In the genomic region with DNA sequence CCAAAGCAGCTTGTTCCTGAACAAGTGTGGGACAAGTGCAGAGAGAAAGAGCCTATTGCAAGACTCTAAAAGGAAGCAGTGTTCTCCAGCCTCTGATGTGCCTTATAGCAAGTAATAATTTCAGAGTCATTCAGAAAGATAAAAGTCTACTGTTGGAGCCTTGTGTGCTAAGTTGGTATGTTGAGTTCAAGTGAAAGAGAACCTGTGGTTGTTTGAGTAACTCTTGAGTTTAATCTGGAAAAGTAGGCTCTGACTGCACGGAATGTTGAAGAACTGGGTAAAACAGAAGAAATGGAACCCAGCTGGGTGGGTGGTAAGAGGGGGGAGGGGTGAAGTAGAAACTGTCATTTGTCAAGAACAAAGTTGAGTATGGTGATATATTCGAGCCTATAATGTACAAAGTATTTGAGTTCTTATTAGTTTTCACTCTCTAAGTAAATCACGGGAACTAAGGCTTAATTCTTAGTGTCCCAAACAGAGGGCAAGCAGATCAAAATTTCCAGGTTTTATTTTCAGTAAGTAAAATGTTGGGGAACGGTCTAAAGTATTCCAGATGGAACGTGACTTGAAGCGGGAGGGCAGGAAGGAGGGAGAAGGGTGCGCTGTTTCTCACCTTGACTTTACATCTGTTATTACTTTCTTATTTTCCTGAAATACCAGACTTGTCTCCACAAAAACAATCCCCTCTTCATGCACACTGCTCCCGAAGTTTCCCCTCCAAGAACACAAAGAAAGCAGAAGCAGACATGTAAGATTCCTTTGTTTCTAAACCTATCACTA, we compare ENCODE assay signal across 20 mouse cellular contexts.
DNase-seq lines count a peak whose midpoint lies in the region; ATAC-seq and TF ChIP-seq lines count a peak whose summit lies in the region.
"Had no signal": no experiment of that assay in that cellular context is flagged by ENCODE, and none has a peak within 500 bp of the region (broad histone marks: within the 10 kb centered on the region; RNA-seq: fewer than 3 reads in every experiment).

No protein-coding gene starts in this region.

- TF ChIP-seq EP300 in lung, postnatal 0 days (IDR thresholded peaks at IDR 0.05), result peak; percentile 82

- TF ChIP-seq CTCF in lung, postnatal 0 days (IDR thresholded peaks at IDR 0.05), result no peak

- peak overlapping the region; percentile 25; the same call in 1 of the 2 replicates for H3K27ac ChIP-seq in forebrain, embryonic 10.5 days
- no peak overlapping the region for H3K27ac ChIP-seq in forebrain, embryonic 12.5 days
- H3K27ac ChIP-seq in lung, postnatal 0 days (ENCODE audit: low read length), result peak overlapping the region; percentile 48; the same call in 1 of the 2 replicates
- H3K27ac ChIP-seq in limb, embryonic 13.5 days, result peak overlapping the region; percentile 48
- H3K27ac ChIP-seq: hindbrain, embryonic 12.5 days; kidney, postnatal 0 days; liver, embryonic 14.5 days; midbrain, embryonic 12.5 days; neural tube, embryonic 12.5 days had no signal

- no peaks in the 10 kb centered on the region for H3K9me3 ChIP-seq in forebrain, embryonic 10.5 days
- no peaks in the 10 kb centered on the region for H3K9me3 ChIP-seq in forebrain, embryonic 12.5 days
- no peaks in the 10 kb centered on the region for H3K9me3 ChIP-seq in lung, postnatal 0 days (ENCODE audit: low read length)
- H3K9me3 ChIP-seq in limb, embryonic 13.5 days, result no peaks in the 10 kb centered on the region
- H3K9me3 ChIP-seq: hindbrain, embryonic 12.5 days; megakaryocyte, embryonic 14.5 days; midbrain, embryonic 12.5 days; neural tube, embryonic 12.5 days had no signal

- intact Hi-C loops in left cerebral cortex, postnatal 25 days (cut with DNase I), result loop anchor here (5.0 kb wide), 2 partner anchors 114 to 274 kb away; no protein-coding TSS in a partner anchor

- no peaks in the 10 kb centered on the region for H3K36me3 ChIP-seq in forebrain, embryonic 10.5 days (replicated peaks)
- H3K36me3 ChIP-seq in forebrain, embryonic 12.5 days (replicated peaks), result no peaks in the 10 kb centered on the region
- H3K36me3 ChIP-seq in lung, postnatal 0 days (ENCODE audit: insufficient read depth, low read length), result no peaks in the 10 kb centered on the region
- H3K36me3 ChIP-seq in limb, embryonic 13.5 days, result no peaks in the 10 kb centered on the region
- H3K36me3 ChIP-seq: hindbrain, embryonic 12.5 days; midbrain, embryonic 12.5 days; neural tube, embryonic 12.5 days had no signal

- H3K4me3 ChIP-seq in forebrain, embryonic 10.5 days, result no peak overlapping the region
- no peak overlapping the region for H3K4me3 ChIP-seq in forebrain, embryonic 12.5 days (replicated peaks)
- H3K4me3 ChIP-seq in lung, postnatal 0 days (ENCODE audit: low read depth, low read length), result no peak overlapping the region
- no peak overlapping the region for H3K4me3 ChIP-seq in limb, embryonic 13.5 days
- H3K4me3 ChIP-seq: hindbrain, embryonic 12.5 days; megakaryocyte, embryonic 14.5 days; midbrain, embryonic 12.5 days; myocyte; neural tube, embryonic 12.5 days had no signal

- no peak overlapping the region for H3K9ac ChIP-seq in forebrain, embryonic 12.5 days
- no peak overlapping the region for H3K9ac ChIP-seq in lung, postnatal 0 days (replicated peaks; ENCODE audit: low read depth)
- H3K9ac ChIP-seq in limb, embryonic 13.5 days, result no peak overlapping the region
- H3K9ac ChIP-seq: hindbrain, embryonic 12.5 days; liver, embryonic 14.5 days; midbrain, embryonic 12.5 days; neural tube, embryonic 12.5 days had no signal

- no peak for DNase-seq in forebrain, embryonic 10.5 days (ENCODE audit: extremely low spot score, low spot score)
- DNase-seq in lung, postnatal 0 days (ENCODE audit: low spot score), result peak; percentile 79
- DNase-seq in lung, postnatal 25 days (ENCODE audit: low spot score), result no peak
- DNase-seq in left cerebral cortex, postnatal 25 days (ENCODE audit: low spot score in 2 of 2), result no peak
- DNase-seq in urinary bladder, postnatal 10 days (ENCODE audit: low spot score), result no peak
- DNase-seq: gastrocnemius, postnatal 10 days; right cerebral cortex, postnatal 4 days had no signal

- no peak for ATAC-seq in forebrain, embryonic 12.5 days (ENCODE audit: low FRiP score)
- ATAC-seq in lung, postnatal 0 days, result peak; percentile 90
- ATAC-seq in limb, embryonic 13.5 days (ENCODE audit: low FRiP score, low read depth), result no peak
- ATAC-seq: forebrain, embryonic 16.5 days; intestine, embryonic 16.5 days had no signal

- H3K27me3 ChIP-seq in forebrain, embryonic 10.5 days (ENCODE audit: poor library complexity, severe bottlenecking), result no peaks in the 10 kb centered on the region
- H3K27me3 ChIP-seq in forebrain, embryonic 12.5 days, result no peaks in the 10 kb centered on the region
- H3K27me3 ChIP-seq in lung, postnatal 0 days (replicated peaks; ENCODE audit: insufficient read depth, low read length), result no peaks in the 10 kb centered on the region; the same call in 1 of the 2 replicates
- H3K27me3 ChIP-seq in limb, embryonic 13.5 days, result no peaks in the 10 kb centered on the region
- H3K27me3 ChIP-seq: CH12.LX; hindbrain, embryonic 12.5 days; megakaryocyte, embryonic 14.5 days; midbrain, embryonic 12.5 days; neural tube, embryonic 12.5 days had no signal

- WGBS in forebrain, embryonic 10.5 days, result 68% methylated on average over 8 of the region's 8 CpGs
- WGBS in forebrain, embryonic 12.5 days, result 77% methylated on average over 8 of the region's 8 CpGs
- WGBS in lung, postnatal 0 days, result 53% methylated on average over 8 of the region's 8 CpGs
- WGBS in limb, embryonic 13.5 days, result 19% methylated on average over 8 of the region's 8 CpGs

- H3K4me2 ChIP-seq in forebrain, embryonic 12.5 days, result no peak overlapping the region
- no peak overlapping the region for H3K4me2 ChIP-seq in lung, postnatal 0 days (replicated peaks; ENCODE audit: low read depth, low read length)
- no peak overlapping the region for H3K4me2 ChIP-seq in limb, embryonic 13.5 days (replicated peaks)
- H3K4me2 ChIP-seq: heart, embryonic 11.5 days; hindbrain, embryonic 12.5 days; midbrain, embryonic 12.5 days; neural tube, embryonic 12.5 days had no signal

- 0 out of 2 replicates have a peak, but pooled peaks cover 4% of the 10 kb centered on the region for H3K4me1 ChIP-seq in forebrain, embryonic 10.5 days
- H3K4me1 ChIP-seq in forebrain, embryonic 12.5 days, result no peaks in the 10 kb centered on the region
- peaks cover under 1% of the 10 kb centered on the region; the same call in 1 of the 2 replicates for H3K4me1 ChIP-seq in lung, postnatal 0 days (ENCODE audit: insufficient read depth, low read depth, low read length)
- H3K4me1 ChIP-seq in limb, embryonic 13.5 days, result peaks cover 26% of the 10 kb centered on the region
- H3K4me1 ChIP-seq: hindbrain, embryonic 12.5 days; megakaryocyte, embryonic 14.5 days; midbrain, embryonic 12.5 days; neural tube, embryonic 12.5 days had no signal
